Mouse (Mus musculus) liver, postnatal 0 days (tissue): ENCODE results near the gene Tmem266. TPM values are rescaled to one million over a fixed set of nuclear protein-coding genes. Genes with fewer than 3 reads are reported as not detected.

Source experiments
- ATAC-seq: fragments of 200-750 bp; cut with Nextera tagmentation; 2 replicates; pipeline ENCODE4 v1.8.0; 2017; ENCODE audit warnings: mild to moderate bottlenecking, moderate library complexity
- DNase-seq: peaks from one replicate; pipeline ENCODE4 v3.0.0-alpha.2; 2016
- H3K27ac ChIP-seq: fragments of 300-500 bp; sonication (generic); 2 replicates; pipeline ENCODE4 v1.5.1; 2014; ENCODE audit warnings: antibody characterized with exemption, moderate library complexity, mild to moderate bottlenecking, low read depth
- H3K27me3 ChIP-seq: fragments of 300-500 bp; sonication (generic); 2 replicates; pipeline ENCODE4 v1.6.1; 2014; ENCODE audit warnings: low read length, control low read depth, mixed read lengths; ENCODE audit not compliant: insufficient read depth
- H3K36me3 ChIP-seq: fragments of 300-500 bp; sonication (generic); replicated peaks from 2 replicates; pipeline ENCODE4 v1.6.1; 2014; ENCODE audit warnings: mild to moderate bottlenecking, control low read depth, low read length, moderate library complexity, mixed read lengths; ENCODE audit not compliant: insufficient read depth
- H3K4me1 ChIP-seq: fragments of 300-500 bp; sonication (generic); 2 replicates; pipeline ENCODE4 v1.6.1; 2014; ENCODE audit warnings: antibody characterized with exemption, mild to moderate bottlenecking, control low read depth; ENCODE audit not compliant: insufficient read depth
- H3K4me2 ChIP-seq: fragments of 300-500 bp; sonication (generic); 2 replicates; pipeline ENCODE4 v1.6.1; 2014; ENCODE audit warnings: low read depth, mild to moderate bottlenecking, low read length, moderate library complexity, mixed read lengths
- H3K4me3 ChIP-seq: fragments of 300-500 bp; sonication (generic); 2 replicates; pipeline ENCODE4 v1.5.1; 2014; ENCODE audit warnings: low read depth, low read length
- H3K9ac ChIP-seq: fragments of 300-500 bp; sonication (generic); replicated peaks from 2 replicates; pipeline ENCODE4 v1.6.1; 2014; ENCODE audit warnings: mild to moderate bottlenecking, moderate library complexity
- H3K9me3 ChIP-seq: fragments of 300-500 bp; sonication (generic); 2 replicates; pipeline ENCODE4 v1.6.1; 2016; ENCODE audit warnings: mild to moderate bottlenecking, control low read depth, low read length, mixed read lengths
- CTCF ChIP-seq: sonication (generic); IDR thresholded peaks from 2 replicates; pipeline ENCODE4 v1.5.1; 2016; ENCODE audit warnings: antibody characterized with exemption, low read depth
- EP300 ChIP-seq: IDR thresholded peaks from 2 replicates; pipeline ENCODE4 v1.6.1; 2016; ENCODE audit warnings: antibody characterized with exemption, low read depth, mild to moderate bottlenecking
- WGBS: fragments of 180-500 bp; shearing (Covaris S2); extraction: QIAGEN DNeasy Blood & Tissue Kit; methylation state at CpG from one replicate; pipeline ENCODE4 v1.1.7; 2014; ENCODE audit not compliant: insufficient replicate concordance; 5-methylcytosine and 5-hydroxymethylcytosine counted together
- polyA plus RNA-seq: library from polyadenylated mRNA; unstranded; fragments of >200 nt; fragmentation: Nextera tagmentation; extraction: Ambion mirVana; gene quantifications from 2 replicates; pipeline ENCODE4 v1.2.1, GENCODE M21; 2015

The Tmem266 gene
- polyA plus RNA-seq, 1 experiment from 2014 or later, result not detected

DNA sequence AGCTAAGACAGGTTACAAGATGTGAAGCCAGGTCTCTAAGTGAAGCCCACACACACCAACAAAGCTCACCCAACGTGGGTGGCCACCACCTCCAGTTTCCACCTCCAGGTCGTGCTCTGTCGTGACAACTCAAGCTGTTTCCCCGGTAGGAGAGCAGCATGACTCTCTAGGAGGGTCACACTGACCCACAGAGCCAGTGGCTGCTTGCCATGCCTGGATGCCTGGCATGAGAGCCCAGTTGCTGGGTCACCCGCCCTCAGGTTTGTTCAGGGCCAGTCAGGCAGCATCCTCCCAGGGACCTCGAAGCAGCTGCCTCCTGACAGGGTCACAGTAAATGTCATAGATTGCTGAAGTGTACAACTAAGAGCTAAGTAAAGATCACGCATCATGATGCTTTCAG is 34.1 kb downstream of the Tmem266 start:
- H3K9me3 ChIP-seq, result no peaks in the 10 kb centered on the region
- no peak for TF ChIP-seq CTCF
- TF ChIP-seq EP300, result no peak
- WGBS, result 58% methylated on average over 7 of the region's 7 CpGs
- DNase-seq (no peak), ATAC-seq (no peak)
- H3K36me3 ChIP-seq, result no peaks in the 10 kb centered on the region
- no peak overlapping the region for H3K4me3 ChIP-seq
- no peak overlapping the region for H3K9ac ChIP-seq
- H3K27ac ChIP-seq, result no peak overlapping the region
- H3K4me2 ChIP-seq, result no peak overlapping the region
- H3K27me3 ChIP-seq, result no peaks in the 10 kb centered on the region
- no peaks in the 10 kb centered on the region for H3K4me1 ChIP-seq

DNA sequence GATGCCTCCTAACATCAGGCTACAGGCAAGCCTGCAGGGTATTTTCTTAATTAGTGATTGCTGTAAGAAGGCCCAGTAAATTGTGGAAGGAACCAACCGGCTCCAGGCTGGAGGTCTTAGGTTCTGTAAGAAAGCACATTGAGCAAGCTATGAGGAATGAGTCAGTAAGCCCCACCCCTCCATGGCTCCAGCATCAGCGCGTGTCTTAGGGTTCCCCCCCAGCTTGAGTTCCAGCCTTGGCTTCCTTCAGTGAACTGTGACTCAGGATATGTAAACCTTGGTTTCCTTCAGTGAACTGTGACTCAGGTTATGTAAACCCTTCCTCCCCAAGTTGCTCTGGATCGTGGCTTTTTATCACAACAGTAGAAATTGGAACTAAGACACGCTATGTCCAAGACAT is 35.3 kb downstream of the Tmem266 start:
- no peak for DNase-seq
- Histone ChIP-seq H3K9me3 (no peaks in the 10 kb centered on the region), H3K27ac (no peak overlapping the region), H3K4me2 (no peak overlapping the region), H3K27me3 (no peaks in the 10 kb centered on the region), H3K4me3 (no peak overlapping the region), H3K9ac (no peak overlapping the region), H3K4me1 (no peaks in the 10 kb centered on the region), H3K36me3 (no peaks in the 10 kb centered on the region)
- ATAC-seq, result no peak
- WGBS, result 54% methylated on average over 5 of the region's 5 CpGs
- TF ChIP-seq CTCF, result no peak
- no peak for TF ChIP-seq EP300

DNA sequence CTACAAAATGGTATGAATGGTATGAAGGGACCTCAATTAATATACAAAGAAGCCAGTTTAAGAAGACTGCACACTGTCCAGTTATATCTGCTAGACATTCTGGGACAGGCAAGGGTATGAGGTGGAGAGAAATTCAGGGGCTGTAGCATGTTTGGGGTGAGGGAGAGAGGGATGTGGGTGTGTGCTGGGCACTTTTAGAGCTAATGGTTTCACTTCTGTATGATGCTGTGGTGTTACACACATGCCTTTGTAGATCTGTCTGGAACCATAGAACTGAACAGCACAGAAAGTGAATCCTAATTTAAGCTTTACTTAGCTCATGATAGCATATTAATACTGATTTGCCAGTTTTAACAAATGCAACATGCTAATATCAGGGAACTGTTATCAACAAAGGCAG is 37.0 kb downstream of the Tmem266 start:
- Histone ChIP-seq H3K4me2 (no peak overlapping the region), H3K27ac (no peak overlapping the region), H3K27me3 (no peaks in the 10 kb centered on the region), H3K36me3 (no peaks in the 10 kb centered on the region), H3K4me3 (no peak overlapping the region), H3K9ac (no peak overlapping the region), H3K9me3 (no peaks in the 10 kb centered on the region), H3K4me1 (no peaks in the 10 kb centered on the region)
- ATAC-seq, result no peak
- TF ChIP-seq CTCF (no peak), EP300 (no peak)
- no peak for DNase-seq

DNA sequence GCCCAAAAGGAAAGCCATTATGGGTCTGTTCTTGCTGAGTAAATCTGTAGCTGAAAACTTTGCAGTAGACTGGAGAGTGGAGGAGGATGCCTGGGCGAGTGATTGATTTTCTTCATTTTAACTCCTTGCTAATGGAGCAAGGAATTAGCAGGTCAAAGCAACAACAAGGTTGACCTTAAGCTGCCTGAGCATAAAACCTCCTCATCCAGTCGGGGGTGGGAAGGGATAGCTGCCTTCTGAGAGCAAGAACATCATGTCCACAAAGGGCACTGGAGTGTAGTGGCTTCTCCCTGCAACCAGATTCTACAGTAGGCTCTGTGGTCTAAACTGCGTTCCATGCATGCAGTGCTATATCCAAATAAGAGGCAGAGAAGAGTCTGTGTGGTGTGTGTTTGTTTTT is 41.3 kb downstream of the Tmem266 start:
- WGBS, result 44% methylated on average over 3 of the region's 3 CpGs
- Histone ChIP-seq H3K27ac (no peak overlapping the region), H3K4me3 (no peak overlapping the region), H3K9me3 (no peaks in the 10 kb centered on the region), H3K4me1 (no peaks in the 10 kb centered on the region), H3K27me3 (no peaks in the 10 kb centered on the region), H3K9ac (no peak overlapping the region), H3K36me3 (no peaks in the 10 kb centered on the region), H3K4me2 (no peak overlapping the region)
- TF ChIP-seq EP300, result no peak
- no peak for TF ChIP-seq CTCF
- ATAC-seq (no peak), DNase-seq (no peak)

DNA sequence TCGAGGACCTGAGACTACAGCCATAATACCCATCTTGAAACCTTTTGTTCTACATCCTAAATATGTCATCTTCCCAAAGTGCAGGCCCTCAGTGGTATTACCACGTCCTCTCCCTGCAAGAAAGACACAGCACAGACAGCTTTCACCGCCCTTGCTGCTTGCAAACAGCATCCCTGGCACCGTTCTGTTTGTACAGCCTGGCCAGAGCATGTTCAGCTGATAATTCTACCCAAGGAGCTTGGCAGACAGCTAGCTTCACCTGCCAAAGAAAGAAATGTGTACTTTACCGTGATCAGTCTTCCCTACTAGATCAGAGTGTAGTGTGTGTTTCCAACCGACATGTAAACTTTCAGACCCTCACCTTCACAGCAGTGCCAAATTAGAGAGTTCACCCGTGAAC is 45.2 kb downstream of the Tmem266 start:
- no peaks in the 10 kb centered on the region for H3K4me1 ChIP-seq
- no peak for TF ChIP-seq CTCF
- no peak overlapping the region for H3K27ac ChIP-seq
- WGBS, result 74% methylated on average over 7 of the region's 7 CpGs
- ATAC-seq (no peak), DNase-seq (no peak)
- no peak overlapping the region for H3K9ac ChIP-seq
- H3K4me2 ChIP-seq, result no peak overlapping the region
- H3K4me3 ChIP-seq, result no peak overlapping the region
- H3K9me3 ChIP-seq, result no peaks in the 10 kb centered on the region
- H3K27me3 ChIP-seq, result no peaks in the 10 kb centered on the region
- H3K36me3 ChIP-seq, result no peaks in the 10 kb centered on the region

DNA sequence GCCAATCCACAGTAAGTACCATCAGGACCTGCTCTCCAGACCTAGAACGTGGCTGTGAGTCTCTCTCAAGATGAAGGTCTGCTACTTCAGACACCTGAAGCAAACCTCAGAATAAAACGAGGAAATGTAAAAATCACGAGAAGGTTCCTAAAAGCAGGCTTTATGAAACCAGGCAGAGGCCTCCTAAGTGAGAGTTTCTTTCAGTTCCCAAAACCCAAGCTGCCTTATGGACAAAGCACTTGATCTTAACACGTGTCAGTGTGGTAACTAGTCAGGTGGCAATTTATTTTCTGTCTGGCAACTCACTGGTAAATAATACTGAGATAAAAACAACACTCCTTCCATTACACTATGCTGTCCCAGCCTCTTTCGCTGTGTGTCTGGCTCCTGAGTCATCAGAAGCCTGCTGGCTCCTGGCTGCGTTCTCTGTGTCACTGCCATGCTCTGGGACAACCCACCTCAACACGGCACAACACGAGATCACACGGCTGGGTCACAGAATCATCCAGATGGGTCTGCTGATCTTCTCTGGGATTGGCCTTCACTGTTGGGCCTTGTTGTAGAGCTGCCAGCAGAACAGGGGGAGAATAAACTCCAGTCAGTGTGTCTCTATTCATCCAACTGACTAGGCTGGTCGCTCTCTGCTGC is 51.0 kb downstream of the Tmem266 start:
- Histone ChIP-seq H3K4me1 (no peaks in the 10 kb centered on the region), H3K9ac (no peak overlapping the region), H3K27ac (no peak overlapping the region), H3K4me3 (no peak overlapping the region), H3K4me2 (no peak overlapping the region), H3K36me3 (no peaks in the 10 kb centered on the region), H3K9me3 (no peaks in the 10 kb centered on the region), H3K27me3 (no peaks in the 10 kb centered on the region)
- 67% methylated on average over 10 of the region's 10 CpGs for WGBS
- TF ChIP-seq CTCF, result no peak
- DNase-seq, result no peak
- ATAC-seq, result no peak

DNA sequence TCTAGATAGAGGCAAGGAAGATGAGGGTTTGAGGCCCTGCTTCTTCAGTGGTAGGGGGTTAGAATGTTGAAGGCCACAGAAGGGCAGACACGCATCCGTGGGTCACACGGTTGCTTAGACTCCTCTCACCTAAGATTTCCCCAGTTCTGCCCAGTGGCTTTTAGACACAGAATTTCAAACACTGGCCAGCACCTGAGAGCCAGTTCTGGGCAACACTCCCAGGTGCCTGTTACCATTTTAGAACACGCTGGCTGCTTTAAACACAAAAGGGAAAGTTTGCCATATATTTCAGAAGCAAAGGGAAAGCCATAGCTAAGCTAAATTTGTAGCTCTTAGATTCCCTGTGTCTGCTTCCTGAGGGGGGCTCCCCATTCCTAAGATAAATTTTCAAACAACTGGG is 54.7 kb downstream of the Tmem266 start:
- WGBS, result 85% methylated on average over 4 of the region's 4 CpGs

More for the DNA sequence above, 54.7 kb downstream of the Tmem266 start:
- no peak for TF ChIP-seq CTCF
- no peak for TF ChIP-seq EP300
- no peak overlapping the region for H3K27ac ChIP-seq
- ATAC-seq, result no peak
- no peaks in the 10 kb centered on the region for H3K9me3 ChIP-seq
- no peak for DNase-seq
- H3K9ac ChIP-seq, result no peak overlapping the region
- no peaks in the 10 kb centered on the region for H3K36me3 ChIP-seq
- no peak overlapping the region for H3K4me3 ChIP-seq
- H3K4me1 ChIP-seq, result no peaks in the 10 kb centered on the region
- H3K27me3 ChIP-seq, result no peaks in the 10 kb centered on the region
- no peak overlapping the region for H3K4me2 ChIP-seq
